Mouse (Mus musculus) heart, embryonic 13.5 days (tissue): ENCODE measurements around the gene Plekhn1. TPM values are rescaled to one million over a fixed set of nuclear protein-coding genes. Genes with fewer than 3 reads are reported as not detected.

Experiments
- ATAC-seq: fragments of 200-750 bp; cut with Nextera tagmentation; 2 replicates; pipeline ENCODE4 v1.8.0; 2017; ENCODE audit warnings: moderate TSS enrichment; ENCODE audit not compliant: insufficient number of reproducible peaks, low FRiP score, low TSS enrichment; ENCODE audit errors: extremely low read depth
- H3K27ac ChIP-seq: fragments of 300-500 bp; sonication (generic); replicated peaks from 2 replicates; pipeline ENCODE4 v1.5.1; 2015; ENCODE audit warnings: moderate library complexity, mild to moderate bottlenecking, inconsistent platforms
- H3K27me3 ChIP-seq: fragments of 300-500 bp; sonication (generic); replicated peaks from 2 replicates; pipeline ENCODE4 v1.6.1; 2015; ENCODE audit warnings: mild to moderate bottlenecking, inconsistent platforms
- H3K36me3 ChIP-seq: fragments of 300-500 bp; sonication (generic); 2 replicates; pipeline ENCODE4 v1.6.1; 2015; ENCODE audit warnings: mild to moderate bottlenecking, inconsistent platforms
- H3K4me1 ChIP-seq: fragments of 300-500 bp; sonication (generic); 2 replicates; pipeline ENCODE4 v1.6.1; 2015; ENCODE audit warnings: inconsistent platforms
- H3K4me2 ChIP-seq: fragments of 300-500 bp; sonication (generic); 2 replicates; pipeline ENCODE4 v1.6.1; 2015; ENCODE audit warnings: inconsistent platforms, mild to moderate bottlenecking, moderate library complexity
- H3K4me3 ChIP-seq: fragments of 300-500 bp; sonication (generic); 2 replicates; pipeline ENCODE4 v1.5.1; 2015; ENCODE audit warnings: moderate library complexity, mild to moderate bottlenecking, inconsistent platforms
- H3K9ac ChIP-seq: fragments of 300-500 bp; sonication (generic); 2 replicates; pipeline ENCODE4 v1.6.1; 2015; ENCODE audit warnings: inconsistent platforms, mild to moderate bottlenecking, moderate library complexity
- H3K9me3 ChIP-seq: fragments of 300-500 bp; sonication (generic); 2 replicates; pipeline ENCODE4 v1.6.1; 2016; ENCODE audit warnings: inconsistent platforms
- WGBS: fragments of 180-500 bp; shearing (Covaris S2); methylation state at CpG from one replicate; pipeline ENCODE4 v1.1.7; 2015; ENCODE audit warnings: mixed read lengths; 5-methylcytosine and 5-hydroxymethylcytosine counted together
- polyA plus RNA-seq: library from polyadenylated mRNA; unstranded; fragments of >200 nt; fragmentation: Nextera tagmentation; extraction: Ambion mirVana; gene quantifications from 2 replicates; pipeline ENCODE4 v1.2.1, GENCODE M21; 2015

The Plekhn1 gene
- 13.1 and 13.3 TPM in 2 replicates for polyA plus RNA-seq

DNA sequence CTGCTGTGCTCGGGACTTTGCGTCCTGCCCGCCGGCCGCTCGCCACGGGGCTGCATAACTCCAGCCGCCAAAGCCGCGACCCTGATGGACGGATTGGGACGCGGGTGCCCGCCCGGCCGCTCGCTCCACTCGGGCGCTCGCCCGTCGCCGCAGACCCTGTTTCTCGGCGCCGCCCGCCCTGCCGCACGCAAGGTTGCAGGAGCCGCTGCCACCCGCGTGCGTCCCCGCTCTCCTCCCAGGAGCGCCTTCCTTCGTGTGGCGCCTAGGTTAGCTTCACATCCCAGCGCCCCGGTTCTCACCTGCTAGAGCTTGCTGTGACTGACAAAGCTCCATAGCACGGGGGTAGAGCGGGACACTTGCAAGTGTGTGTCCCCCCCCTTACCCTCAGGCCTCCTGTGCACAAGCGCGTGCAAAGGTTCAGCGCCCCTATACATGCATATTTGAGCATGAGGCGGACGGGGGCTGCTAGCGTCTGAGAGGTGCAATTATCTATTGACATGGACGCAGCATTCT lies at the start of gene Plekhn1:
Gene Plekhn1 (minus strand): TSS at position 157 of the 513 bp plus-strand sequence.
- no peak for ATAC-seq
- peaks cover 26% of the 10 kb centered on the region for H3K4me1 ChIP-seq
- no peaks in the 10 kb centered on the region for H3K9me3 ChIP-seq
- H3K4me3 ChIP-seq: peak within 1 kb of the TSS; percentile 89
- H3K4me2 ChIP-seq: peak within 1 kb of the TSS; percentile 93
- peak within 1 kb of the TSS; percentile 91 for H3K27ac ChIP-seq
- H3K27me3 ChIP-seq: 0 out of 2 replicates have a peak, but pooled peaks cover 2% of the 10 kb centered on the region
- peak within 1 kb of the TSS; percentile 87 for H3K9ac ChIP-seq
- under 1% methylated on average over 40 of the region's 48 CpGs for WGBS
- H3K36me3 ChIP-seq: peaks cover 63% of the 10 kb centered on the region

DNA sequence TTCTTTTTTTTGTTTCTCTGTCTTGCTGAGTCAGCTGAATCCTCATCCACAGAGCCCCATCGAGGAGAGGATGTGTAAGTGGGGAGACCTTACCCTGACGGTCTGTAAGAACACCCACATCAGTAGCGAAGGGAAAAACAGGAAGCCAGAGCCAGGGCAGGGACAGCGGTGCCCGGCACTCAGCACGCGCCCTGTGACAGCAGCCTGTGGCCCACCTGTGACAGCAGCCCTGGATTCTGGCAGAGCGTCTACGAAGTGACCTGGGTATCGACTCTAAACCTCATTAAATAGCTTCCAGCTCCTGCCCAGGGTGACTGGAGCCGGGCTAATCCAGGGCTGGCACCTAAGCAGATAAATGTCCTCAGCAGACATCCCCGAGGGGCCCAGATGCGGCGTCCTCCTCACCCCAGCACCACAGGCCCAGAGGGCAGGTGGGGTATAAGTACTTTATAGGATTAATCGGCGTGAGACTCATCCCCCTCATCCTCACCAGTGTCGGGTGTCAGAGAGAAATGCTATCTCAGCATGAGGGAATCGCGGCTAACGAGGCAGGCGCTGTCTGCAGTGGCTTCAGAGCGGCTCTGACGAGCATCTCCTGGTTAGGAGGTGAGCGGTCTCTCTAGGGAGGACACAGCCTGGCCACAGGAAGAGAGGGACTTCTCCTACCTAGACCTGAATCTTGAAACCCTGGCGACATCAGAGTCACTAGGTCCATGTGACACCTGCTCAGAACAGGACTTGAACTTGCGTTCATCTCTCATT lies 20.6 kb upstream of the Plekhn1 start, which contains the start of gene Samd11:
Gene Samd11 (minus strand): TSS at position 580 of the 762 bp plus-strand sequence.
- Histone ChIP-seq H3K27me3 (peaks cover 46% of the 10 kb centered on the region), H3K9ac (peak within 1 kb of the TSS; percentile 71), H3K27ac (peak within 1 kb of the TSS; percentile 61), H3K4me3 (peak within 1 kb of the TSS; percentile 46), H3K9me3 (no peaks in the 10 kb centered on the region), H3K36me3 (no peaks in the 10 kb centered on the region), H3K4me1 (peaks cover 21% of the 10 kb centered on the region), H3K4me2 (peak within 1 kb of the TSS; percentile 69)
- whole genome bisulfite sequencing: 6% methylated on average over 26 of the region's 26 CpGs
- ATAC-seq: 0 out of 2 replicates have a peak, but pooled peaks have one; percentile 40

DNA sequence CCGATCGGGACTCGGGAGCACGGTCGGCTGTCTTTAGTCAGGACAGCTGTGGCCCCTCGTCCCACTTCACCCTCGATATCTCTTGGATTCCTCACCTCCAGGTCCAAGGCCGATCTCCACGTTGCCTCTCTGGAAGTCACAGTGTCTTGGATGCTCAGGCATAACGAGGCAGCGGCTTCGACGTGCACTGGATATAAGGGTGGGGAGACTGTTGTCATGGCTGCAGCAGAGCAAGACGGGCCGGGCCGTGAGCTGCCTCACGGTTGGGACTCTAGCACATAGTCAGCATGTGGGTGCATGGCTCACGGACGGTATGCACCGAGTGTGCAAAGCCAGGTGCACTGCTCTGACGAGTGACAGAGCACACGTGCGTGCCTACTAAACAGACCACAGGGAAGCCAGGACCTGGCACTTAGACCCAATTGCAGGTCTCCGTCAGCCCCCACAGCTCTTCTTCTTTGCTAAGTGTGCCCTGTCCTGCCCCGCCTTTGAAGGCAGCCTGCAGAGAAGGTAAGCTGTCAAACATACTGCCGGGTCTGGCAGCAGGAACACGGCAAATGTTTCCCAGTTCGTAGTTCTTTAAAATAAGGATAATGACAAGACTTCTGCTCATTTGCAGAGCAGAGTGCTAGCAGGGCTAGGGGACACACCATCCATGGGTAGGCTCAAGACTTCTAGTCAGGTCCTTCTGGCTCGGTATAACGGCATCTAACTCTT lies 19.9 kb upstream of the Plekhn1 start:
- peak; percentile 73 for ATAC-seq
- peak overlapping the region; percentile 46 for H3K4me3 ChIP-seq
- H3K9me3 ChIP-seq: no peaks in the 10 kb centered on the region
- peak overlapping the region; percentile 61 for H3K27ac ChIP-seq
- peak overlapping the region; percentile 71 for H3K9ac ChIP-seq
- peaks cover 28% of the 10 kb centered on the region for H3K4me1 ChIP-seq
- peak overlapping the region; percentile 69 for H3K4me2 ChIP-seq
- WGBS: 2% methylated on average over 26 of the region's 30 CpGs
- H3K27me3 ChIP-seq: peaks cover 47% of the 10 kb centered on the region
- H3K36me3 ChIP-seq: peaks cover under 1% of the 10 kb centered on the region; the same call in 1 of the 2 replicates

DNA sequence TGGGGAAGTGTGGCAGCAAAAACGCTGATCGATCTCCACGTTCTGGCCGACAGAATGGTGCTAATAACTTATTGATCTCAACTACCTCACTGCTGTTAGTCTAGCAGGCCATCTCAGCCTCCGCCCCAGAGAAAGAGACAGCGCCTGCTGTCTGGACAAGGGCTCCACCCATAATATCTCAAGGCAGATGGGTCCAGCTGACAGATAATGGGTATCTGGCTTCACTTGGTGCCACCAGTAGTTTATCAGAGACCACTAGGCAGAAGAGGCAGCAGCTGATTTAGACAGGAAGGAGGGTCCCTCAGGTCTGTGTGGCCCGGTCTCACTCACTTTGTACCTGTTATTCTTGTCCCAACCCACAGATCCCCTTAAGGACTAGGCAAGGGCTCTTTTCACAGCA lies 18.4 kb upstream of the Plekhn1 start:
- H3K36me3 ChIP-seq: peaks cover 16% of the 10 kb centered on the region
- H3K4me1 ChIP-seq: peaks cover 34% of the 10 kb centered on the region
- H3K4me3 ChIP-seq: peak overlapping the region; percentile 18; the same call in 1 of the 2 replicates
- H3K27ac ChIP-seq: peak overlapping the region; percentile 25; the same call in 1 of the 2 replicates
- peak; percentile 56; the same call in 1 of the 2 replicates for ATAC-seq
- H3K9ac ChIP-seq: no peak overlapping the region
- H3K27me3 ChIP-seq: peaks cover 47% of the 10 kb centered on the region
- H3K4me2 ChIP-seq: peak overlapping the region; percentile 41
- H3K9me3 ChIP-seq: no peaks in the 10 kb centered on the region
- 39% methylated on average over 7 of the region's 7 CpGs for WGBS

DNA sequence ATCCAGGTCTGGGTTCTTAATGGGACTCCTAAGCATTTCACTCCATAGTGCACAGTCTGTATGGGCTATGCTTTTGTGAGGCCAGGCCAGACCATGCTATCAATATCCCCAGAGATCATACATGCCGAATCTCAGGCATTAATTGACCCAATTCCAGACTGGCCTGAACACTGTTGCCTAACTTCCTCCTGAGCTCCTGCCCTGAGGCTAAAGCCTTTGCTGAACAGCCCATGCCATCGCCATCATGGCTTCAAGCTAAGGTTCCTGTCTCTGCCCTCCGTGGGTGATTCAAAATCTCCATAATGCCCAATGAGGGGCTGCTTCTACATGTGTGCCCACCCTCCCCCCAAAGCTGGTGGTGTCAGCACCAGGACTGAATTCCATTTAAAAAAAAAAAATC lies 18.0 kb upstream of the Plekhn1 start:
- ATAC-seq: no peak
- H3K9me3 ChIP-seq: no peaks in the 10 kb centered on the region
- peak overlapping the region; percentile 25 for H3K27ac ChIP-seq
- H3K4me1 ChIP-seq: peaks cover 34% of the 10 kb centered on the region
- peaks cover 20% of the 10 kb centered on the region for H3K36me3 ChIP-seq
- WGBS: 39% methylated on average over 3 of the region's 3 CpGs
- peaks cover 47% of the 10 kb centered on the region for H3K27me3 ChIP-seq
- peak overlapping the region; percentile 18 for H3K4me3 ChIP-seq
- H3K9ac ChIP-seq: no peak overlapping the region
- H3K4me2 ChIP-seq: peak overlapping the region; percentile 41

DNA sequence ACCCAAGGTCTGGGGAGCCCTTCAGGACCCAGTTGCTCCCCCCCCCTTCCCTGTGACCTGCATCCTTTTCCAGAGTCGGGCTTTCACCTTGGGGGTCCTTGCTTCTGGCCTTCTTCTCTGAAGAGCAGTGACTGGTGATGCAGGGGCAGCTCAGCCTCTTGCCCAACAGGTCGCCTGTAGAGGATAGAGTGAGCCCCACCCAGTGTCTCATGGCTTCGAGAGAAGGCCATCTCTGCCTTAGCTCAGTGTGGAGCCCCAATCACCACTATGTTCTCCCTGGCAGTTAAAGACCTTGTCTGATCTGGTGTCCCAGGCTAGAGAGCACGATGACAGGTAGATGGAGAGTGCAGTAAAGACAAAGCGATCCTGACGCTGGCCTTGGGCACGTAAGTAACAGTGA lies 17.5 kb upstream of the Plekhn1 start:
- 29% methylated on average over 7 of the region's 7 CpGs for WGBS
- H3K27ac ChIP-seq: 0 out of 2 replicates have a peak overlapping the region, but pooled peaks have one; percentile 1
- no peak; the same call in 1 of the 2 replicates for ATAC-seq
- peaks cover 34% of the 10 kb centered on the region for H3K4me1 ChIP-seq
- H3K4me3 ChIP-seq: peak overlapping the region; percentile 18
- peaks cover 47% of the 10 kb centered on the region for H3K27me3 ChIP-seq
- H3K36me3 ChIP-seq: peaks cover 25% of the 10 kb centered on the region
- H3K4me2 ChIP-seq: peak overlapping the region; percentile 41
- no peaks in the 10 kb centered on the region for H3K9me3 ChIP-seq
- H3K9ac ChIP-seq: no peak overlapping the region

DNA sequence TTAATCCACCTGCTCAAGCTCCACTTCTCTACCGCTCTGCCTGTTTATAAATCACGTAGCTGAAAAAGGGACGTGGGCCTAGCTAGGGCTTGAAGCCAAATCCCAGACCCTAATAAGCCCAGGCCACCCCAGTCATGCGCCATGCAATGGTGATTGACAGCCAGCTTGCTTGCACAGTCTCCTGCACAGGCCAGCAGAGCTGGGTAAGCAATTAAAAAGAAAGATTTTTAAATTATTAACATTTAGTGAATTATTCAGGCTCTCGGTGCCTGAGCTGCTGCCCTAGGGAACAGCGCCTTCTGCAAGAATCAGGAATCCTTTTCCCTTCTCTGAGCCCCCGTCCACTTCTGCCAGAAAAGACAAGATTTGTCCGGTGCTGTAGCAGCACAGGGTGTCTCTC lies 16.4 kb upstream of the Plekhn1 start:
- no peaks in the 10 kb centered on the region for H3K9me3 ChIP-seq
- no peak for ATAC-seq
- 73% methylated on average over 8 of the region's 8 CpGs for WGBS
- H3K9ac ChIP-seq: no peak overlapping the region
- H3K4me2 ChIP-seq: peak overlapping the region; percentile 41; the same call in 1 of the 2 replicates
- no peak overlapping the region for H3K4me3 ChIP-seq
- H3K4me1 ChIP-seq: peaks cover 34% of the 10 kb centered on the region
- H3K36me3 ChIP-seq: peaks cover 35% of the 10 kb centered on the region
- H3K27me3 ChIP-seq: peaks cover 47% of the 10 kb centered on the region
- H3K27ac ChIP-seq: no peak overlapping the region

DNA sequence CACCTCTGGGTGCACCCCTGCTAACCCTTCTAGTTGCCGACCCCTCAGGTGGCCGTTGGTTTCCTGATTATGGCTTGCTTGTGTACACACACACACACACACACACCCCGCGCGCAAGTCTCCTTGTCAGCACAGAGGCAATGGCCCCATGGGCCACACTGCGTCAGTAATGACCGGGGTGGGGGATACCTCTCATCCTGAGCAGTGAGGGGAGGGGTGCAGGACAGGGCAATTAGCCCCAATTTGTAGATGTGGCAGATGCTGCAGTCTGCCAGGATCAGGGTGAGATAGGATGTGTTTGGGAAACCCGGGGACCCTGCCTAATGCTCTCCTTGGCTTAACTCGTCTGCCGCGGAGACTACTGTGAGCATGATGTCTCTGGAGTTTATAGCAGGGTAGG lies 14.9 kb upstream of the Plekhn1 start:
- Histone ChIP-seq H3K9me3 (no peaks in the 10 kb centered on the region), H3K9ac (peak overlapping the region; percentile 4; the same call in 1 of the 2 replicates), H3K36me3 (peaks cover 50% of the 10 kb centered on the region)

DNA sequence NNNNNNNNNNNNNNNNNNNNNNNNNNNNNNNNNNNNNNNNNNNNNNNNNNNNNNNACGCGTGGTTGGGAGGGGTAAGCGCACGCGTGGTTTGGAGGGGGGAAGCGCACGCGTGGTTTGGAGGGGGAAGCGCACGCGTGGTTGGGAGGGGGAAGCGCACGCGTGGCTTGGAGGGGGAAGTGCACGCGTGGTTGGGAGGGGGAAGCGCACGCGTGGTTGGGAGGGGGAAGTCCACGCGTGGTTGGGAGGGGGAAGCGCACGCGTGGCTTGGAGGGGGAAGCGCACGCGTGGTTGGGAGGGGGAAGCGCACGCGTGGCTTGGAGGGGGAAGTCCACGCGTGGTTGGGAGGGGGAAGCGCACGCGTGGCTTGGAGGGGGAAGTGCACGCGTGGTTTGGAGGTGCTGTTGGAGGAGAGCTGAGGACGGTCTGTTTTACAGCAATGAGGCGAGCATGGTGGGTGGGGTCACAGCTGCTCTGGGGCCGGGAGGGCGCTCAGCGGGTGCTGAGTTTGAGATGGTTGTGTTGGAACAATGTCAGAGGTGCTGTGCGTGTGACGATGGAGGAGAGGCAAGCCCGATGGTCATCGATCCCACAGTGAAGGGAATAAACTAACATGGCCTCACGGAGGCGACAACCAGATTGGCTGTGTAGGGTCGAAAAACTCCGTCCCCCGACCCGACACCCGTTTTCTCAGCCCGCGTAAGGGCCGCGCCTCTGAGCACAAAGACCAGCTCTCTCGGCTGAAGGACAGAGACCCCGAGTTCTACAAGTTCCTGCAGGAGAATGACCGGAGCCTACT lies 2.2 kb upstream of the Plekhn1 start:
- Histone ChIP-seq H3K9me3 (no peaks in the 10 kb centered on the region), H3K4me1 (peaks cover 26% of the 10 kb centered on the region), H3K27ac (no peak overlapping the region), H3K4me2 (peak overlapping the region; percentile 93), H3K9ac (peak overlapping the region; percentile 88), H3K4me3 (peak overlapping the region; percentile 89), H3K27me3 (0 out of 2 replicates have a peak, but pooled peaks cover 2% of the 10 kb centered on the region), H3K36me3 (peaks cover 63% of the 10 kb centered on the region)
- WGBS: 24% methylated on average over 55 of the region's 60 CpGs
- no peak for ATAC-seq

More for the DNA sequence above, 14.9 kb upstream of the Plekhn1 start:
- no peak overlapping the region for H3K4me3 ChIP-seq
- no peak overlapping the region for H3K27ac ChIP-seq
- 57% methylated on average over 11 of the region's 11 CpGs for WGBS
- no peak overlapping the region for H3K4me2 ChIP-seq
- no peak for ATAC-seq
- peaks cover 34% of the 10 kb centered on the region for H3K27me3 ChIP-seq
- H3K4me1 ChIP-seq: peaks cover 22% of the 10 kb centered on the region

DNA sequence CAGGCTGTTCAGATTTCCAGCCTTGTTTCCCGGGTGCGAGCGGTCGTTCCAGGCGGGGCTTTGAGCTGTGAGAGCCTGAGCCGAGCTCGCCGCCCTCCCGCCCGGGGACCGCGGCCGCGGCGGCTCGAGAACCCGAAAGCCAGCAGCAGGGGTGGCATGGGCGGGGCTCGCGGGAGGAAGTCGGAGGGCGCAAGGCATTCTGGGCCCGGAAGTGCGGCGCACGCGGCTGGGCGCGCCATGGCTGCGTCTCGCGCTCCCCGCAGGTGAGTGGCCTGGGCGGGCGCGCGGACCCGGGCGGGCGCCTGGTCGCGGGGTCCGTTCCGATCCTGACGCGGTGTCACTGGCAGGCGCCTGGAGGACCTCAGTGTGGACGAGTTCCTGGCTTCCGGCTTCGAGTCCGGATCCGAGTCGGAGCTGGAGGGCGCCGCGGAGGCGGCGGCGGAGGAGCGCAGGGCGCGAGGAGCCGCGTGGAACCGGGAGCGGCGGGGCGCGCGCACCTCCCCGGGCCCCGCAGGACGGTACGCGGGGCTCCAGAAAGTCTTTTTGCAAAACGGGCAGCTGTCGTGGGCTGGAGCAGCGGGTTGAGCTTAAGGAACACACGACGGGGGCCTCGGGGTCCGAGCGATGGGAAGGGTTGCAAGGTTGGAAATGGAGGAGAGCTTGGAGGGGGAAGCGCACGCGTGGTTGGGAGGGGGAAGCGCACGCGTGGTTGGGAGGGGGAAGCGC lies 1.3 kb upstream of the Plekhn1 start, which contains the start of gene Noc2l:
Gene Noc2l (plus strand): TSS at position 203 of the 726 bp plus-strand sequence.
- Histone ChIP-seq H3K36me3 (peaks cover 63% of the 10 kb centered on the region), H3K4me2 (peak within 1 kb of the TSS; percentile 93), H3K4me3 (peak within 1 kb of the TSS; percentile 89), H3K9ac (peak within 1 kb of the TSS; percentile 88), H3K9me3 (no peaks in the 10 kb centered on the region), H3K4me1 (peaks cover 26% of the 10 kb centered on the region), H3K27ac (peak within 1 kb of the TSS; percentile 91), H3K27me3 (0 out of 2 replicates have a peak, but pooled peaks cover 2% of the 10 kb centered on the region)
- ATAC-seq: peak; percentile 81
- under 1% methylated on average over 81 of the region's 90 CpGs for WGBS
